Mouse (Mus musculus): ENCODE measurements around the gene Tgfb3.
A peak's percentile ranks its signal among the peaks of the same experiment; 100 is the strongest.

The Tgfb3 gene

GRCm38 (mm10) chr12:86030932-86031331 is 47.9 kb downstream of the Tgfb3 start:
- DNase-seq (ENCODE audit: low read depth, low spot score) = no peak

DNA sequence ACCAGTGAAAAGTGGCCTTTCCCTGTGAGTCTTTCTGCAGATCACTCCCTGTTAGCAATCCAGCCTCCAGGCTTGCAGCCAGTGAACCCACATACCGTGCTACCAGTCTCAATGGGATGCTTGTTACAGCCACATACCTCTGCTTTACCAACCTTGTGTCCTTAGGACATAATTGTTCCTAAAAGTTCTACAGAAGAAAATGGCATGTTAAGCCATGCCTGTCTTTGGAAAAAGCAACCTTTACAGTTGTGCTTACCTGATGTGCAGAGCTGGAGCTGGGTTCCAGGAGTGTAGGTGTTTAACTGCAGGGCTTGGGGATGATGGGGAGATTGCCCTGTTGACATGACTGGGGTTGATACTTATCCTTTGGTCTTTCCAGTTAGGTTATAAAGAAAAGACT is 51.1 kb downstream of the Tgfb3 start:
- no peak for DNase-seq (ENCODE audit: low read depth, low spot score)

GRCm38 (mm10) chr12:86027000-86027399 is 51.8 kb downstream of the Tgfb3 start:
- no peak for DNase-seq (ENCODE audit: low read depth, low spot score)

DNA sequence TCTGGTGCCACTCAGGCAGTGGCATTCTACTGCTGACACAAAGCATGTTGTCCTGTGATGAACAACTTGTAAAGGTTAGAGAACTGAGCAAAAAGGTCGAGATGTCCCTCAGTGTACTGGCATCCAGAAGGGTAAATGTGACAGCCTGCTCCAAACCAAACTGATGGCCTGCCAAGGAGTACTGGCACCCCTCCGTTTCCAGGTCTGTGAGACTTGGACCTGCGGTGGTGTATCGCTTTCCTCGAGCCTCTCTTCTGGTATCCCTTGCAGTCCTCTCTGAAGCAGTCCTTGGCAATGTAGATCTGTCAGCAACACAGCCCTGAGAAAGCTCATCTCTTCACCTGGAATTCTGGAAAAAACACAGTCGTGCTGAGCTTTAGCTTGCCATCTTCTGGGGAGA is 53.4 kb downstream of the Tgfb3 start:
- no peak for DNase-seq (ENCODE audit: low read depth, low spot score)

GRCm38 (mm10) chr12:86024426-86024825 is 54.4 kb downstream of the Tgfb3 start:
- DNase-seq (ENCODE audit: low read depth, low spot score) = no peak

GRCm38 (mm10) chr12:86023081-86023871 is 55.6 kb downstream of the Tgfb3 start:
- no peak for DNase-seq (ENCODE audit: low read depth, low spot score)

- no peak for DNase-seq (ENCODE audit: low read depth, low spot score)
Observed at GRCm38 (mm10) chr12:86022282-86022984, 56.4 kb downstream of the Tgfb3 start.

DNA sequence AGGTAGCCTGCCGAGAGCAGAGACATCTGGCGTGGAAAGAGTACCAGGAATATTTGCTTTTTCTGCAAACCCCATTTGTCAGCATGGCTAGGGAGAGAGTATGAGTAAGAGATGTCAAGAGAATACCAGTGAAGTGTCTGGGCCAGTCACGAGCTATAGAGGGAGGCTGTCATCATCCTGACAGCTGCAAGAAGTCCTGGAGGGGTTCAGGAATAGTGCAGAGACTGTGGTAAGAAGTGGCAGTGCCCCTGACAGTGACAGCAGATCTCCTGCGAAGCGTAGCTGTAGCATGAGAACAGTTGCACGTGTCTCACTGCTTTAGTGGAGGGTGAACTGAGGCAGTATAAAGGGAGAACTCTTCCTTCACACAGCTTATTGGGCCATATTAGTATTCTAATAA is 57.3 kb downstream of the Tgfb3 start:
- no peak for DNase-seq (ENCODE audit: low read depth, low spot score)

DNA sequence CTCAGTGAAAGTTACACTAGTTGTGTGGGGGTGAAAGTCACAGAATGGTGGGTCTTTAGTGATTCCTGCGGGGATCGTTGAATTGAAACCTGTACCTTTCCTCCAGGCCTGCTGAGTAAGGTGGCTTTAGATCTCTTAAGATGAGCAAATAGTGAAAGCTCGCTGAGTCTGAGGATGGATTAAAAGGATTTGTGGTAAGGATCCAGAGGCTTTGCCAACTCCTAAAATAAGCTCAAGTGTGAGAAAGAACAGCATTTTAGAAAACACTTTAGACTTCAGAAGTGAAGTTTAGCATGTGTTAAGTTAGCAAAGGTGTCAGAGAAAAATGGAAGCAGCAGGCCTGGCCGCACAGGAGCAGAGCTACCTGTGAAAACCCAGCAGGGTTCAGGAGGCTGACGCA is 61.5 kb downstream of the Tgfb3 start:
- peak; percentile 70 for DNase-seq (ENCODE audit: low read depth, low spot score)

DNA sequence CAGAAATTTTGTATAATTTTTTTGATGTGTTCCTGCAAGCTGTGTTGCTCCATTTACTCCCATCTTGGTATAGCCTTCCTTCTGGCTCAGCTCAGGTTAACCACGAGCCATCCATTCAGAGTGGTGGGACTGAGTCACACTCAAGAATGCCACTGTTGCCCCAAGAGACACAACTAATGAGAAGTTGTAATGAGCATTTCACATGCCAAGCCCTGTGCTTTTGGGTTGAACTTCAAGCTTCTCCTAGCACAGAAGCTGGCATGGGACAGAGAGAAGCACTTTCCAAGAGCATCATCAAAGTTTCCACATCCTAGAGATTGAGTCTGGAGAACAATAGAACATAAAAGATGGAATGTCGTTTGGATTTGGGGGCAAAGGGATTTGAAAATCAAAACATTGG is 63.7 kb downstream of the Tgfb3 start:
- DNase-seq (ENCODE audit: low read depth, low spot score) = no peak

DNA sequence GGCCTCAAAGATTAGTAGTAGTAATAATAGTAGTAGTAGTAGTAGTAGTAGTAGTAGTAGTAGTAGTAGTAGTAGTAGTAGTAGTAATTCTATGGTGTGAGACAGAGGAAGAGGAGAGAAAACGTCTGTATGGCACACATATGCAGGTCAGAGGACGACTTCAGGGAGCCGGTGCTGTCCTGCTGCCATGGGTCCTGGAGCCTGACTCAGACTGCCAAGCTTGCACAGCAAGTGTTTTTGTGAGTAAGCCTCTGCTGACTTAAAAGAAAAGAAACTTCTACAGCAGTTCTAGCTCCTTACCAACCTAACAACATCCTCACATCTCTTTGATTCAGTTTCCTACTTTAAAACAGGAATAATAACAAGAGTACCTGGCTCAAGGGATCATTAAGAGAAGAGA is 64.2 kb downstream of the Tgfb3 start:
- DNase-seq (ENCODE audit: low read depth, low spot score) = no peak

DNA sequence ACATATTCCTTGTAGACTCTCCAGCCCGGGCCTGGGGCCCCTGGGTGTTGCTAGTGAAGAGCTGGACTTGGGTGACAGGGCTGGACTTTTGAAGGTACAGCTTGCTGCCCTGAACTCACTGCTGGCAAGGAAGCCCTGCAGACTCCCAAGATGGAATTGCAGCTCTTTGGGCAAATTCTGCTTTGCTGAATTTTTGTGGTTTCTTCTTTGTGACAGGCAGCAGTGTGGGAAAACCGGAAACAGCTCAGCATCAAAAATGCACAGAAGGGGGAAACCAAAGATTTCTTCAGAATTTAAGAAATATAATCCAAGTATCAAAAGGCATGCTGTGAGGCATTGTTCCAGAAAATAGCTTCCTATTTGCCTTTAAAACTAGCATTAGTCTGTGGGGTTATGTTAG is 64.7 kb downstream of the Tgfb3 start:
- DNase-seq (ENCODE audit: low read depth, low spot score) = no peak

GRCm38 (mm10) chr12:86012195-86012594 is 66.6 kb downstream of the Tgfb3 start:
- no peak for DNase-seq (ENCODE audit: low read depth, low spot score)

DNA sequence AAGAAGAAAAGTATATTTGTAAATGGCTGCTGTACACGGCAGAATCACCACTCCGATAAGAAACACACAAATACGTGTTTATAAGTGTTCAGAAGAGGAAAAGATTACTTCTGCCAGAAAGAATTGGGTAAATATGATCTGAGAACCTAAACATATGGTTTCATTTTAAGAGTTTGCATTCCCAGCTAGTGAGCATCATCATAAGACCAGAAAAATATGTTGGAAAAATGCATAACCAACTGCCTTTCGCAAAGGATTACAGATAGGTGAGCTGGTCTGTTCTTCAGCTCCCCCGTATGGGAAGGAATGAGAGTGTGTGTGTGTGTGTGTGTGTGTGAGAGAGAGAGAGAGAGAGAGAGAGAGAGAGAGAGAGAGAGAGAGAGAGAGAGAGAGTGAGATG is 68.2 kb downstream of the Tgfb3 start:
- no peak for DNase-seq (ENCODE audit: low read depth, low spot score)

- peak; percentile 42 for DNase-seq (ENCODE audit: low read depth, low spot score)
Observed at GRCm38 (mm10) chr12:86007377-86007776, 71.5 kb downstream of the Tgfb3 start.

Measured in telencephalon, adult 2 months (tissue).